Mouse (Mus musculus): Measurements from ENCODE around the gene Gm10401. TPM values are rescaled to one million over a fixed set of nuclear protein-coding genes. Genes with fewer than 3 reads are reported as not detected.

Gene Gm10401
- total and polyA plus RNA-seq, 3 experiments: 1.7 to 10.9 TPM; not detected in 1

GRCm38 (mm10) chr5:115146747-115147130 lies 48.6 kb upstream of the Gm10401 start:
- H3K27me3 ChIP-seq (replicated peaks): no peaks in the 10 kb centered on the region
- no peaks in the 10 kb centered on the region for H3K79me2 ChIP-seq (replicated peaks; ENCODE audit: control insufficient read depth, extremely low read depth, insufficient read depth, poor library complexity, severe bottlenecking)
- in situ Hi-C loops (cut with MboI; ENCODE audit: low pct_ligation_motif_present, low pct_unique_long_range_greater_than_20kb, low sequenced_read_pairs) (no loop called here), dilution Hi-C loops (cut with MboI; ENCODE audit: extremely low pct_ligation_motif_present, extremely low pct_unique_long_range_greater_than_20kb, low sequenced_read_pairs) (no loop called here)
- no peak for TF ChIP-seq MYC (IDR thresholded peaks at IDR 0.05; ENCODE audit: low read depth, low read length)
- no peak overlapping the region for H3K27ac ChIP-seq (ENCODE audit: insufficient read depth, low read depth)
- no peak overlapping the region for H3K9ac ChIP-seq (ENCODE audit: insufficient read depth, low read depth)
- H3K4me3 ChIP-seq (replicated peaks in 1 of 3; ENCODE audit: low read depth in 2 of 3, low read length in 2 of 3, poor library complexity in 1 of 3): no peak overlapping the region
- H3K9me3 ChIP-seq (replicated peaks; ENCODE audit: low read length): peaks cover 12% of the 10 kb centered on the region
- H3K4me1 ChIP-seq (ENCODE audit: control insufficient read depth in 1 of 2, insufficient read depth in 2 of 2): no peaks in the 10 kb centered on the region
- DNase-seq (ENCODE audit: extremely low read depth): no peak
- peaks cover 62 to 94% of the 10 kb centered on the region in 2 experiments for H3K36me3 ChIP-seq (replicated peaks in 1 of 2; ENCODE audit: control insufficient read depth in 1 of 2, insufficient read depth in 1 of 2, low read length in 1 of 2)
- no peak overlapping the region for H3K4me2 ChIP-seq (ENCODE audit: insufficient read depth, low read depth, poor library complexity, severe bottlenecking)

- no peaks in the 10 kb centered on the region for H3K27me3 ChIP-seq (replicated peaks)
- peaks cover 58 to 89% of the 10 kb centered on the region in 2 experiments for H3K36me3 ChIP-seq (replicated peaks in 1 of 2; ENCODE audit: control insufficient read depth in 1 of 2, insufficient read depth in 1 of 2, low read length in 1 of 2)
- dilution Hi-C loops (cut with MboI; ENCODE audit: extremely low pct_ligation_motif_present, extremely low pct_unique_long_range_greater_than_20kb, low sequenced_read_pairs) (no loop called here), in situ Hi-C loops (cut with MboI; ENCODE audit: low pct_ligation_motif_present, low pct_unique_long_range_greater_than_20kb, low sequenced_read_pairs) (no loop called here)
- H3K9me3 ChIP-seq (replicated peaks; ENCODE audit: low read length): peaks cover 12% of the 10 kb centered on the region
- H3K4me2 ChIP-seq (ENCODE audit: insufficient read depth, low read depth, poor library complexity, severe bottlenecking): no peak overlapping the region
- H3K4me3 ChIP-seq (replicated peaks in 1 of 3; ENCODE audit: low read depth in 2 of 3, low read length in 2 of 3, poor library complexity in 1 of 3): no peak overlapping the region
- no peak for DNase-seq (ENCODE audit: extremely low read depth)
- TF ChIP-seq ZNF384 (IDR thresholded peaks at IDR 0.05; ENCODE audit: low read depth, low read length) (no peak), MAFK (IDR thresholded peaks at IDR 0.05; ENCODE audit: insufficient replicate concordance, low read length) (no peak), NRF1 (IDR thresholded peaks at IDR 0.05; ENCODE audit: low read depth, low read length) (no peak), MEF2A (IDR thresholded peaks at IDR 0.05; ENCODE audit: borderline replicate concordance, low read depth, low read length) (no peak), MYC (IDR thresholded peaks at IDR 0.05; ENCODE audit: low read depth, low read length) (no peak), PAX5 (IDR thresholded peaks at IDR 0.05; ENCODE audit: low read length) (no peak), POLR2A (IDR thresholded peaks at IDR 0.05; ENCODE audit: low read depth, low read length) (no peak), GABPA (IDR thresholded peaks at IDR 0.05; ENCODE audit: insufficient replicate concordance, low read depth, low read length) (no peak), CHD1 (IDR thresholded peaks at IDR 0.05; ENCODE audit: low read depth, low read length) (no peak), NELFE (IDR thresholded peaks at IDR 0.05; ENCODE audit: low read depth, low read length) (no peak), CHD2 (IDR thresholded peaks at IDR 0.05; ENCODE audit: low read length) (no peak), ZMIZ1 (IDR thresholded peaks at IDR 0.05; ENCODE audit: low read depth, low read length) (no peak), SMC3 (IDR thresholded peaks at IDR 0.05; ENCODE audit: low read depth, low read length) (no peak), TBP (conservative IDR thresholded peaks at IDR 0.05; ENCODE audit: low read depth, low read length) (no peak), RCOR1 (conservative IDR thresholded peaks at IDR 0.05; ENCODE audit: low read depth, low read length) (no peak)
- H3K9ac ChIP-seq (ENCODE audit: insufficient read depth, low read depth): no peak overlapping the region
- H3K4me1 ChIP-seq (ENCODE audit: control insufficient read depth in 1 of 2, insufficient read depth in 2 of 2): no peaks in the 10 kb centered on the region
- H3K79me2 ChIP-seq (replicated peaks; ENCODE audit: control insufficient read depth, extremely low read depth, insufficient read depth, poor library complexity, severe bottlenecking): no peaks in the 10 kb centered on the region
- no peak overlapping the region for H3K27ac ChIP-seq (ENCODE audit: insufficient read depth, low read depth)
Observed at GRCm38 (mm10) chr5:115145976-115146746, 48.1 kb upstream of the Gm10401 start.
